ENCODE assay signal across 14 mouse cellular contexts in genomic region chr16:23437404-23438166, GRCm38 (mm10). TPM values are rescaled to one million over a fixed set of nuclear protein-coding genes. Genes with fewer than 3 reads are reported as not detected.
DNase-seq lines count a peak whose midpoint lies in the region; ATAC-seq and TF ChIP-seq lines count a peak whose summit lies in the region.
"Had no signal": no experiment of that assay in that cellular context is flagged by ENCODE, and none has a peak within 500 bp of the region (broad histone marks: within the 10 kb centered on the region; RNA-seq: fewer than 3 reads in every experiment).

No protein-coding gene starts in this region.

- H3K27me3 ChIP-seq in lung, embryonic 14.5 days (ENCODE audit: insufficient read depth, low read length) = no peaks in the 10 kb centered on the region
- H3K27me3 ChIP-seq: embryonic facial prominence, embryonic 13.5 days had no signal

- H3K9ac ChIP-seq in lung, embryonic 14.5 days = no peak overlapping the region
- H3K9ac ChIP-seq: embryonic facial prominence, embryonic 13.5 days had no signal

- H3K4me1 ChIP-seq in lung, embryonic 14.5 days (ENCODE audit: insufficient read depth) = no peaks in the 10 kb centered on the region
- no peaks in the 10 kb centered on the region for H3K4me1 ChIP-seq in cortical plate, adult 2 months (ENCODE audit: control insufficient read depth, insufficient read depth, low read length)
- H3K4me1 ChIP-seq: embryonic facial prominence, embryonic 13.5 days had no signal

- no peak for TF ChIP-seq POLR2A in cortical plate, adult 2 months (IDR thresholded peaks at IDR 0.05; ENCODE audit: extremely low read depth, insufficient read depth, low read length)

- no peaks in the 10 kb centered on the region for H3K36me3 ChIP-seq in lung, embryonic 14.5 days (ENCODE audit: insufficient read depth)
- H3K36me3 ChIP-seq: embryonic facial prominence, embryonic 13.5 days had no signal

- no peaks in the 10 kb centered on the region for H3K9me3 ChIP-seq in lung, embryonic 14.5 days (ENCODE audit: low read depth, low read length)
- H3K9me3 ChIP-seq: embryonic facial prominence, embryonic 13.5 days had no signal

- H3K4me2 ChIP-seq in lung, embryonic 14.5 days = no peak overlapping the region
- H3K4me2 ChIP-seq: embryonic facial prominence, embryonic 13.5 days; heart, embryonic 11.5 days had no signal

- no peak overlapping the region for H3K4me3 ChIP-seq in lung, embryonic 14.5 days (ENCODE audit: low read depth, low read length)
- no peak overlapping the region for H3K4me3 ChIP-seq in cortical plate, adult 2 months (ENCODE audit: insufficient read depth, low read length)
- H3K4me3 ChIP-seq: embryonic facial prominence, embryonic 13.5 days had no signal

- TF ChIP-seq CTCF in lung, embryonic 14.5 days (IDR thresholded peaks at IDR 0.05; ENCODE audit: low read depth) = peak; percentile 51
- TF ChIP-seq CTCF in cortical plate, adult 2 months (IDR thresholded peaks at IDR 0.05; ENCODE audit: extremely low read depth, insufficient read depth, low read length) = 0 out of 2 replicates have a peak, but pooled peaks have one; percentile 8

- 54% methylated on average over 12 of the region's 12 CpGs for WGBS in lung, embryonic 14.5 days

- no peak overlapping the region for H3K27ac ChIP-seq in lung, embryonic 14.5 days (ENCODE audit: low read depth)
- no peak overlapping the region for H3K27ac ChIP-seq in cortical plate, adult 2 months (ENCODE audit: insufficient read depth, low read length)
- H3K27ac ChIP-seq: embryonic facial prominence, embryonic 13.5 days had no signal

- DNase-seq in embryo, embryonic 11 days = peak; percentile 18
- DNase-seq in embryo, embryonic 9.5 days (ENCODE audit: extremely low spot score) = no peak
- DNase-seq in lung, embryonic 14.5 days = peak; percentile 29
- DNase-seq in lung, postnatal 10 days = no peak
- DNase-seq in thymus, postnatal 14 days = peak; percentile 43
- DNase-seq in gastrocnemius, postnatal 10 days = no peak
- DNase-seq in urinary bladder, postnatal 14 days (ENCODE audit: low spot score) = no peak
- DNase-seq: left cerebral cortex, postnatal 4 days; right cerebral cortex, postnatal 14 days had no signal

- ATAC-seq in lung, embryonic 14.5 days (ENCODE audit: insufficient read depth) = no peak

RNA-seq across cellular contexts. Expression of gene Rtp1, which starts 8.7 kb away (rescaled TPM):
- not detected in 2 replicates for polyA plus RNA-seq in lung, embryonic 14.5 days (2014; fragmentation: Nextera tagmentation; extraction: Ambion mirVana)
- 0.25 and 0.38 TPM in 2 replicates for polyA plus RNA-seq in cortical plate, adult 2 months (2012; rRNA removed)
- not detected for total RNA-seq in gastrocnemius, postnatal 10 days (2021)
- total RNA-seq: megakaryocyte progenitor cell, adult 5-6 weeks had no signal
- polyA plus RNA-seq: heart, embryonic 11.5 days; neural tube, embryonic 11.5 days had no signal

Comparison
In these comparisons a context has a peak if more than half of its experiments do, and no peak if none do; other contexts are left out.
1. DNase-seq: peak in embryo, embryonic 11 days (single experiment), lung, embryonic 14.5 days (single experiment) and thymus, postnatal 14 days (single experiment); none in embryo, embryonic 9.5 days (single experiment), lung, postnatal 10 days (single experiment), gastrocnemius, postnatal 10 days (single experiment) and urinary bladder, postnatal 14 days (single experiment).